Mouse (Mus musculus) midbrain, embryonic 14.5 days (tissue): Measurements from ENCODE around the gene Zfp668. TPM values are rescaled to one million over a fixed set of nuclear protein-coding genes. Genes with fewer than 3 reads are reported as not detected.
A peak's percentile ranks its signal among the peaks of the same experiment; 100 is the strongest.

Source experiments
- ATAC-seq: fragments of 200-750 bp; cut with Nextera tagmentation; 2 replicates; pipeline ENCODE4 v1.8.0; 2017; ENCODE audit warnings: moderate number of reproducible peaks, moderate library complexity; ENCODE audit not compliant: low FRiP score, low TSS enrichment
- DNase-seq: peaks from one replicate; pipeline ENCODE4 v3.0.0-alpha.2; 2015
- H3K27ac ChIP-seq: fragments of 300-500 bp; sonication (generic); replicated peaks from 2 replicates; pipeline ENCODE4 v1.5.1; 2014; ENCODE audit warnings: mild to moderate bottlenecking, low read depth, low read length, moderate library complexity
- H3K27me3 ChIP-seq: fragments of 300-500 bp; sonication (generic); 2 replicates; pipeline ENCODE4 v1.6.1; 2014; ENCODE audit warnings: low read length, control low read depth, mixed read lengths; ENCODE audit not compliant: control insufficient read depth, insufficient read depth
- H3K36me3 ChIP-seq: fragments of 300-500 bp; sonication (generic); 2 replicates; pipeline ENCODE4 v1.6.1; 2014; ENCODE audit warnings: low read length, control low read depth; ENCODE audit not compliant: control insufficient read depth, insufficient read depth
- H3K4me1 ChIP-seq: fragments of 300-500 bp; sonication (generic); 2 replicates; pipeline ENCODE4 v1.6.1; 2014; ENCODE audit warnings: mild to moderate bottlenecking, antibody characterized with exemption, low read length, control low read depth; ENCODE audit not compliant: control insufficient read depth, insufficient read depth
- H3K4me2 ChIP-seq: fragments of 300-500 bp; sonication (generic); 2 replicates; pipeline ENCODE4 v1.6.1; 2014; ENCODE audit warnings: mild to moderate bottlenecking, low read length, moderate library complexity
- H3K4me3 ChIP-seq: fragments of 300-500 bp; sonication (generic); replicated peaks from 2 replicates; pipeline ENCODE4 v1.5.1; 2014; ENCODE audit warnings: low read depth, low read length
- H3K9ac ChIP-seq: fragments of 300-500 bp; sonication (generic); replicated peaks from 2 replicates; pipeline ENCODE4 v1.6.1; 2014; ENCODE audit warnings: mild to moderate bottlenecking, low read length, moderate library complexity
- H3K9me3 ChIP-seq: fragments of 300-500 bp; sonication (generic); 2 replicates; pipeline ENCODE4 v1.6.1; 2016; ENCODE audit warnings: low read length, control low read depth, mixed read lengths; ENCODE audit not compliant: control insufficient read depth
- WGBS: fragments of 180-500 bp; shearing (Covaris S2); extraction: QIAGEN DNeasy Blood & Tissue Kit; methylation state at CpG from one replicate; pipeline ENCODE4 v1.1.7; 2014; 5-methylcytosine and 5-hydroxymethylcytosine counted together
- polyA plus RNA-seq: library from polyadenylated mRNA; unstranded; fragments of >200 nt; fragmentation: Nextera tagmentation; extraction: Ambion mirVana; gene quantifications from 2 replicates; pipeline ENCODE4 v1.2.1, GENCODE M21; 2014

The Zfp668 gene
- polyA plus RNA-seq, 1 experiment from 2014 or later: 32.0 TPM

DNA sequence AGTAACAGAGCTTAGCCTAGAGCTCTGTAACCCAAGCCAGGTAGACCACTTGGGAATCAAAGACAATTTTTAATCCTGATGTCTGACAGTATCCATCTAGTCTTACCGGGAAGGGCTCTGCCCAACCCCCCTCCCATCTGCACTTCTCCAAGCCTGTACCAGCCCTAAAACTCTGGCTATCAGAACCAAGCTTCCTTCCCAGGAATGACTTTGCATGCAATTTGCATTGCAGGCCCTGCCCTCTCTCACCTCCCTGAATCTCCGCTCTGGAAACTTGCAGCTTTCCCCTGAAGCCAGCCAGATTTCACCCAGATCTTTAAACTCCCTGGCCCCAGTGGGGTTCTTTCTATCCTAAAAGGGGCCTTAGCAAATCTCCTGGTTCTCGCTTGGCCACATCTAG, 11.2 kb upstream of the Zfp668 start:
- H3K27me3 ChIP-seq: no peaks in the 10 kb centered on the region
- 0 out of 2 replicates have a peak, but pooled peaks cover 5% of the 10 kb centered on the region for H3K4me1 ChIP-seq
- H3K9ac ChIP-seq: no peak overlapping the region
- no peaks in the 10 kb centered on the region for H3K9me3 ChIP-seq
- no peak overlapping the region for H3K4me2 ChIP-seq
- H3K27ac ChIP-seq: no peak overlapping the region
- no peak overlapping the region for H3K4me3 ChIP-seq
- ATAC-seq: no peak
- 82% methylated on average over 3 of the region's 3 CpGs for WGBS
- DNase-seq: no peak
- H3K36me3 ChIP-seq: peaks cover 79% of the 10 kb centered on the region

DNA sequence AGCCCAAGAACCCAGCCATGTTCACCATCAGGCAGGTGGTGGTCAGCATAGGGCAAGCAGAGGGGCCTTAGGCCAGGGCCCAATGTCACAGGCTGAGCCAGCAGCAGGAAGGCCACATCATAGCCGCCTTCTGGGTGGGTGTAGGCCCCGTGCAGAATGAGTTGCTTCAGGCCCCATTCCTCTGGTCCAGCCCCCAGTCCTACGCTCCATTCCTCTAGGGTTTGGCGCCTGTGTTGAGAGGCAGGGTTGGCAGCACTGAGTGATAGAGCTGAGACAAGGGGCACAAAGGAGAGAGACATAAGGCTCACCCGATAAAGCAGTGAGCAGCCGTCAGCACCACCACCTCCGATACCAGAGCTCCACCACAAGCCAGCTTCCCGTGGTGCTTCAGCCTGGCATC, 10.6 kb upstream of the Zfp668 start:
- H3K36me3 ChIP-seq: peaks cover 82% of the 10 kb centered on the region
- 90% methylated on average over 8 of the region's 8 CpGs for whole genome bisulfite sequencing
- ATAC-seq: no peak

DNA sequence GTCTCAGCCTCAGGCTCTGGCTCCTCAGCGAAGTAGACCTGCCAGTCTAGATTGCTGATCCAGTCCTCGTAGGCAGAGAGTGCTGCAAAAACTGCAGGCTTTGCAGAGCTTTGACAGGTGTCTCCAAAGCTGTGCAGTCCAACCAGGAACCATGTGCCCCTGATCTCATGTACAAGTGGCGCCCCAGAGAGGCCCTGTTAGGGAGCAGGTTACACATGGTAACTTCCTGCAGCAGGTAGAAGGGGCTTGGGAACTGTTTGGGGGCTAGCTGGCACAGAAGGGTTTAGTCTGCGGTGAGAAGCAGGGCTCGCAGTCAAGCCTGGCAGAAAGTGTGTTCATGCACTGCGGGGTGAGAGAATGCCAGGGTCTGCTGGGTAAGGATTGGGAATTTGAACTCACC, 9.9 kb upstream of the Zfp668 start:
- 0 out of 2 replicates have a peak, but pooled peaks cover 5% of the 10 kb centered on the region for H3K4me1 ChIP-seq
- H3K9ac ChIP-seq: no peak overlapping the region
- 94% methylated on average over 6 of the region's 6 CpGs for WGBS
- H3K27me3 ChIP-seq: no peaks in the 10 kb centered on the region
- ATAC-seq: no peak
- no peak for DNase-seq
- H3K4me2 ChIP-seq: no peak overlapping the region
- no peaks in the 10 kb centered on the region for H3K9me3 ChIP-seq
- H3K36me3 ChIP-seq: peaks cover 89% of the 10 kb centered on the region
- no peak overlapping the region for H3K27ac ChIP-seq
- no peak overlapping the region for H3K4me3 ChIP-seq

More for the DNA sequence above, 10.6 kb upstream of the Zfp668 start:
- Histone ChIP-seq H3K27ac (no peak overlapping the region), H3K9me3 (no peaks in the 10 kb centered on the region), H3K4me3 (no peak overlapping the region), H3K27me3 (no peaks in the 10 kb centered on the region), H3K4me1 (0 out of 2 replicates have a peak, but pooled peaks cover 5% of the 10 kb centered on the region), H3K4me2 (no peak overlapping the region), H3K9ac (no peak overlapping the region)
- DNase-seq: no peak

DNA sequence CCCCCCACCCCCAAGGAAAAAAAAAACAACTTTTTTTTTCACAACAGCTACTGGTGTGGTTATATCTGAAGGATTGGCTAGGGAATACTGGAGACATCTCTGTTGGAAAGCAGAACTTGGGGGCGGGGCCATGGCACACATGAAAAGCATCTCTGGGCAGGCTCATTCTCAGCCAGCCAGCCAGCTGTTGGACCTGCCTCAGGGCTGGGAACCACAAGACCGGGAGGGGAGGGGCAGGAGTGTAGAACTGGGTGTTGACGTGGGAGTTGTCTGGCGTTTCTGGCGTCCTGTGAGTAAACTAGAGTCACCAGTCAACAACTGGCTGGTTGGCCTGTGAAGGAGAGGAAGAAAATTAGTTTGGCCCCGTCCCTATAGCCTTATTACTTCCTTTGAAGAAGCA, 9.3 kb upstream of the Zfp668 start:
- DNase-seq: no peak
- H3K36me3 ChIP-seq: peaks cover 95% of the 10 kb centered on the region
- no peaks in the 10 kb centered on the region for H3K27me3 ChIP-seq
- H3K4me3 ChIP-seq: no peak overlapping the region
- WGBS: 88% methylated on average over 6 of the region's 6 CpGs
- H3K9ac ChIP-seq: no peak overlapping the region
- ATAC-seq: no peak
- no peaks in the 10 kb centered on the region for H3K9me3 ChIP-seq
- H3K4me2 ChIP-seq: no peak overlapping the region
- no peak overlapping the region for H3K27ac ChIP-seq
- 0 out of 2 replicates have a peak, but pooled peaks cover 5% of the 10 kb centered on the region for H3K4me1 ChIP-seq

DNA sequence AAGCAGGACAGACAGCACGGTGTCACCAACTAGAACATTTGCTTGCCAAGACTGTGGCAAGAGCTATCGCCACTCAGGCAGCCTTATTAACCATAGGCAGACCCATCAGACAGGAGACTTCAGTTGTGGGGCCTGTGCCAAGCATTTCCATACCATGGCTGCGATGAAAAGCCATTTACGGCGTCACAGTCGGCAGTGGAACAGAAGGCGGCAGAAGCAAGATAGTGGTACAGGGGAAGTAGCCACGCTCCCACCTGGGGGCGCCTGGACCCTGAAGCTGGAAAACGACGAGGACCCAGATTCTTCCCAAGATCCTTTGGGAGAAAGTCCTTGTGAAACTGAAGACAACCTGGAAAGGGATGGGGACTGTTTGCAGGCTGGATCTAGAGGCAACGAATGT, 3.8 kb upstream of the Zfp668 start:
- peaks cover 13% of the 10 kb centered on the region for H3K4me1 ChIP-seq
- no peak overlapping the region for H3K4me2 ChIP-seq
- WGBS: 88% methylated on average over 12 of the region's 12 CpGs
- H3K27ac ChIP-seq: no peak overlapping the region
- no peaks in the 10 kb centered on the region for H3K9me3 ChIP-seq
- ATAC-seq: no peak
- no peak for DNase-seq
- no peak overlapping the region for H3K9ac ChIP-seq
- no peak overlapping the region for H3K4me3 ChIP-seq
- no peaks in the 10 kb centered on the region for H3K27me3 ChIP-seq
- peaks cover 75% of the 10 kb centered on the region for H3K36me3 ChIP-seq

DNA sequence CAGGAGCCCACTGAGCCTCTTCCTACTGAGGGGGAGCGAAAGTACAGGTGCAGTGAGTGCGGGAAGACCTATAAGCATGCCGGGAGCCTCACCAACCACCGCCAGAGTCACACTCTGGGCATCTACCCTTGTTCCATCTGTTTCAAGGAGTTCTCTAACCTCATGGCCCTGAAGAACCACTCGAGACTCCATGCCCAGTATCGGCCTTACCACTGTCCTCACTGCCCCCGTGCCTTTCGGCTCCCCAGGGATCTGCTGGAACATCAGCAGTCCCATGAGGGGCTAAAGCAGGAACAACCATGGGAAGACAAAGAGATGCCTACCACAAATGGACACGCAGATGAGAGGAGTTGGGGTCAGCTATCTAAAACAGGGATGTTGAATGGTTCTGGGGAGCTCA, 2.7 kb upstream of the Zfp668 start:
- DNase-seq: no peak
- no peak overlapping the region for H3K9ac ChIP-seq
- H3K9me3 ChIP-seq: no peaks in the 10 kb centered on the region
- ATAC-seq: no peak
- WGBS: 97% methylated on average over 9 of the region's 9 CpGs
- no peak overlapping the region for H3K27ac ChIP-seq
- H3K4me2 ChIP-seq: no peak overlapping the region
- H3K4me1 ChIP-seq: peaks cover 16% of the 10 kb centered on the region
- no peak overlapping the region for H3K4me3 ChIP-seq
- peaks cover 66% of the 10 kb centered on the region for H3K36me3 ChIP-seq
- no peaks in the 10 kb centered on the region for H3K27me3 ChIP-seq

DNA sequence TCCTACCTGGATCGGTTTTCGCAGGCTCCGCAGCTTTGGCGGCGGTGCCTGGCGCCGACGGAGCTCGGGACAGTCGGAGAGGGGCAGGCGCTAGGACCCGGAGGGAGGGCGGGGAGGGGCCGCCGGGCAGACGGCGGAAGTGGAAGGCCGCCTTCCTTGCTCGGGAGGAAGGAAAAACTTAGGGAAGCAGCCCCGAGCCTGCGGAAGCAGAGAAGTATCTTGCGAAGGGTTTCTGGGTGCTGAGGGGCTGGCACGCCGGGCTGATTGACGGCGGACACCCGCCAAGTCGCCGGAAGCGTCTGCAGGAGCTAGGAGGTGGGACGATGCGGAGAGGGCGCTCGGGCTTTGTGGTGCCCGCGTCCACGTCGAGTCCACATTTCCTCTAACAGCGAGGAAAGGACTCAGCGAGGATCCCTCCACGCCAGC, 574 bp downstream of the Zfp668 start, which contains the start of gene Zfp646:
TSS of gene Zfp646 (plus strand) at position 181 of the 426 bp plus-strand sequence.
- WGBS: under 1% methylated on average over 41 of the region's 41 CpGs
- H3K9ac ChIP-seq: peak within 1 kb of the TSS; percentile 98
- ATAC-seq (peak; percentile 88), DNase-seq (peak; percentile 94)
- no peaks in the 10 kb centered on the region for H3K9me3 ChIP-seq
- peak within 1 kb of the TSS; percentile 95 for H3K4me3 ChIP-seq
- peaks cover 35% of the 10 kb centered on the region for H3K36me3 ChIP-seq
- H3K4me1 ChIP-seq: peaks cover 23% of the 10 kb centered on the region
- H3K27ac ChIP-seq: peak within 1 kb of the TSS; percentile 99
- no peaks in the 10 kb centered on the region for H3K27me3 ChIP-seq
- peak within 1 kb of the TSS; percentile 84 for H3K4me2 ChIP-seq

DNA sequence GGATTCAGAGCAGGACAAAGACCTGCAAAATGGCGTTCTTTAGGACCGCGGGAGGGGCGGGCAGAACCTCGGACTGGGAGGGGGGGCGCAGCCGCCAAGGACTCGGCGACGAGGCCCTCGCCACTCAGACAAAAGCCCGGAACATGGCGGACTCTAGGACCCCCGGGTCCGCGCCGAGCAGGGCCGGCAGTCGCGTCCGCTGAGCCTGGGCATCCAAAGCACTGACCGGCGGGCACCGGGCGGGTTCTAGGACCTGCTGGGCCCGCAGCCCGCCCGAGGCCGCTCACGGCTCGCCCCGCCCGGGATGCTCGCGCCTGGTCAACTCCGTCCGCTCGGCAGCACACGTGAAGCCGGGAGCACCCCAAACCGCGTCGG, 1.0 kb downstream of the Zfp668 start:
- Histone ChIP-seq H3K9me3 (no peaks in the 10 kb centered on the region), H3K9ac (peak overlapping the region; percentile 98), H3K4me1 (peaks cover 23% of the 10 kb centered on the region), H3K27me3 (no peaks in the 10 kb centered on the region), H3K36me3 (peaks cover 34% of the 10 kb centered on the region), H3K27ac (peak overlapping the region; percentile 99), H3K4me2 (peak overlapping the region; percentile 84), H3K4me3 (peak overlapping the region; percentile 95)
- peak; percentile 98 for DNase-seq
- ATAC-seq: peak; percentile 95
- WGBS: 1% methylated on average over 43 of the region's 43 CpGs

DNA sequence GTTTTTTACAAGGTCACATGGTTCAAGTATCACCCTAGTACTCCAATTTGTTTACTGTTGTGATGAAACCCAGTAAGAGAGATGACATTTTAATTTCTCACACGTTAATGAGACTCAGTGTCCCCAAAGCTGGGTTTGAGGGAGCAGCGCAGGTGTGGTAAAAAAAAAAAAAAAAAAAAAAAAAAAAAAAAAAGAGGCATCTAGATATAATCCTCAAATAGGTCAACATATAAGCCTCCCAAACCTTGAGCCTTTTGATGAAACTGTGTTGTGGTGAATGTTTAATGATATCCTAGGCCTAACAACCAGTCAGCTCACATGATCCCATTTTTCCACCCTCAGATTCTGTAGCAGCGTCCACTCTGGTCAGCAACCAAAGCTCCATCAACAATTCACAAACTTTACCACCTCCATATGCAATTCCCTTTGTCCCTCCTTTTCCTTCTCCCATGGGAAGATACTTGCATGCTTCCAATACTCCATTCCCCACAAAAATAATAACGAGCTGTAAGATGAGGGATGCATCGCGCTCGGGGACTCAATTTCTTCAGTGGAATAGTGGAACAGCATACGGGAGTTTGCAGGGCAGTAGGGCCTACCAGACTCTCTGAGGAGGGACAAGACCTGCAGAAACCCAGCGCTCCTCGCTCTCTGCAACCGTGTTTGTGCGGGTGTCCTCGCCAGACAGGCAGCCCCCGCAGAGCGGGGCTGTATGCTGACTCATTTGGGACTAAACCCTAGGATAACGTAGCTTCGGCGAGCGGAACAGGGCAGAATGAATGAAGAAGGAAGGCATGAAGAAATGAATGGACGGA, 1.6 kb downstream of the Zfp668 start:
- Histone ChIP-seq H3K27me3 (no peaks in the 10 kb centered on the region), H3K9ac (peak overlapping the region; percentile 98), H3K36me3 (peaks cover 31% of the 10 kb centered on the region), H3K27ac (peak overlapping the region; percentile 99), H3K4me2 (peak overlapping the region; percentile 84), H3K9me3 (no peaks in the 10 kb centered on the region), H3K4me3 (peak overlapping the region; percentile 95), H3K4me1 (peaks cover 23% of the 10 kb centered on the region)
- ATAC-seq (peak; percentile 35), DNase-seq (no peak)
- 6% methylated on average over 20 of the region's 20 CpGs for WGBS
